ENCODE assay signal across 8 mouse cellular contexts in genomic region chr11:115714491-115714890, GRCm38 (mm10). TPM values are rescaled to one million over a fixed set of nuclear protein-coding genes. Genes with fewer than 3 reads are reported as not detected.
DNase-seq lines count a peak whose midpoint lies in the region; ATAC-seq and TF ChIP-seq lines count a peak whose summit lies in the region.

No protein-coding gene starts in this region.

- TF ChIP-seq CTCF in midbrain, postnatal 0 days (IDR thresholded peaks at IDR 0.05): peak; percentile 70
- TF ChIP-seq CTCF in kidney, postnatal 0 days (IDR thresholded peaks at IDR 0.05; ENCODE audit: low read depth): peak; percentile 76

- ATAC-seq in cerebellum, adult (ENCODE audit: insufficient number of reproducible peaks, low FRiP score, low TSS enrichment): no peak; the same call in 1 of the 2 replicates
- no peak for ATAC-seq in midbrain, postnatal 0 days (ENCODE audit: low FRiP score)
- no peak for ATAC-seq in midbrain, embryonic 16.5 days
- ATAC-seq in kidney, postnatal 0 days (replicated peaks; ENCODE audit: low FRiP score, low read depth): no peak

- no peaks in the 10 kb centered on the region for H3K9me3 ChIP-seq in midbrain, postnatal 0 days (ENCODE audit: low read length)
- no peaks in the 10 kb centered on the region for H3K9me3 ChIP-seq in midbrain, embryonic 16.5 days (replicated peaks; ENCODE audit: control insufficient read depth, low read length, poor library complexity, severe bottlenecking)
- no peaks in the 10 kb centered on the region for H3K9me3 ChIP-seq in kidney, postnatal 0 days (replicated peaks; ENCODE audit: low read length)

- no peak overlapping the region for H3K9ac ChIP-seq in midbrain, postnatal 0 days (replicated peaks; ENCODE audit: low read length, poor library complexity, severe bottlenecking)
- no peak overlapping the region for H3K9ac ChIP-seq in midbrain, embryonic 16.5 days (ENCODE audit: low read depth, low read length)
- H3K9ac ChIP-seq in kidney, postnatal 0 days (ENCODE audit: low read depth, low read length): no peak overlapping the region

- H3K27ac ChIP-seq in midbrain, postnatal 0 days (ENCODE audit: low read depth, low read length): no peak overlapping the region
- H3K27ac ChIP-seq in midbrain, embryonic 16.5 days (ENCODE audit: low read length): no peak overlapping the region
- no peak overlapping the region for H3K27ac ChIP-seq in kidney, postnatal 0 days

- peak; percentile 62 for DNase-seq in cerebellum, adult 11 months
- DNase-seq in midbrain, postnatal 0 days (ENCODE audit: low spot score): peak; percentile 41
- DNase-seq in cerebellum, adult 8-10 months: peak; percentile 74
- DNase-seq in kidney, postnatal 0 days (ENCODE audit: low spot score): peak; percentile 57
- DNase-seq in lung, postnatal 4 days: peak; percentile 42 to 77
- DNase-seq in thymus, postnatal 10 days (ENCODE audit: low spot score in 2 of 2): peak; percentile 28 to 54

- H3K36me3 ChIP-seq in midbrain, postnatal 0 days (ENCODE audit: insufficient read depth, low read length): no peaks in the 10 kb centered on the region
- no peaks in the 10 kb centered on the region for H3K36me3 ChIP-seq in midbrain, embryonic 16.5 days (ENCODE audit: control insufficient read depth, insufficient read depth, low read length)
- H3K36me3 ChIP-seq in kidney, postnatal 0 days (ENCODE audit: insufficient read depth, low read length): no peaks in the 10 kb centered on the region

- H3K4me2 ChIP-seq in midbrain, postnatal 0 days (ENCODE audit: low read depth, low read length, poor library complexity, severe bottlenecking): no peak overlapping the region
- H3K4me2 ChIP-seq in midbrain, embryonic 16.5 days (ENCODE audit: low read length): no peak overlapping the region
- H3K4me2 ChIP-seq in kidney, postnatal 0 days (ENCODE audit: low read length): no peak overlapping the region

- no peak overlapping the region for H3K4me3 ChIP-seq in midbrain, postnatal 0 days (ENCODE audit: low read depth, low read length)
- H3K4me3 ChIP-seq in midbrain, embryonic 16.5 days (ENCODE audit: low read depth, low read length): no peak overlapping the region
- no peak overlapping the region for H3K4me3 ChIP-seq in kidney, postnatal 0 days (replicated peaks; ENCODE audit: low read depth, low read length)

- no peaks in the 10 kb centered on the region for H3K4me1 ChIP-seq in midbrain, postnatal 0 days (ENCODE audit: insufficient read depth, low read length)
- peaks cover 9% of the 10 kb centered on the region for H3K4me1 ChIP-seq in midbrain, embryonic 16.5 days (ENCODE audit: control insufficient read depth, insufficient read depth, low read length)
- no peaks in the 10 kb centered on the region for H3K4me1 ChIP-seq in kidney, postnatal 0 days (replicated peaks; ENCODE audit: insufficient read depth, low read length)

- 7% methylated on average over 7 of the region's 7 CpGs for WGBS in midbrain, postnatal 0 days
- WGBS in midbrain, embryonic 16.5 days: 10% methylated on average over 5 of the region's 7 CpGs
- WGBS in kidney, postnatal 0 days: 10% methylated on average over 6 of the region's 7 CpGs

- H3K27me3 ChIP-seq in midbrain, postnatal 0 days (ENCODE audit: insufficient read depth, low read length): no peaks in the 10 kb centered on the region
- no peaks in the 10 kb centered on the region for H3K27me3 ChIP-seq in midbrain, embryonic 16.5 days (ENCODE audit: control insufficient read depth, insufficient read depth, low read depth, low read length)
- no peaks in the 10 kb centered on the region for H3K27me3 ChIP-seq in kidney, postnatal 0 days (ENCODE audit: insufficient read depth, low read length)

RNA-seq across cellular contexts. Expression of gene Grb2, which starts 6.1 kb away (rescaled TPM):
- 85.8 and 87.0 TPM in 2 replicates for total RNA-seq in midbrain, postnatal 0 days (2014; rRNA removed)
- 153 and 158 TPM in 2 replicates for polyA plus RNA-seq in midbrain, postnatal 0 days (2015; fragmentation: Nextera tagmentation; extraction: Ambion mirVana)
- polyA plus RNA-seq in midbrain, embryonic 16.5 days (2015; fragmentation: Nextera tagmentation; extraction: Ambion mirVana): 177 and 196 TPM in 2 replicates
- polyA plus RNA-seq in kidney, postnatal 0 days (2015; fragmentation: Nextera tagmentation; extraction: Ambion mirVana): 69.9 and 72.8 TPM in 2 replicates

RNA-seq across cellular contexts. Expression of gene Tmem94, which starts 50.7 kb away (rescaled TPM):
- total RNA-seq in midbrain, postnatal 0 days (2014; rRNA removed): 26.5 and 32.7 TPM in 2 replicates
- 14.6 and 15.9 TPM in 2 replicates for polyA plus RNA-seq in midbrain, postnatal 0 days (2015; fragmentation: Nextera tagmentation; extraction: Ambion mirVana)
- polyA plus RNA-seq in midbrain, embryonic 16.5 days (2015; fragmentation: Nextera tagmentation; extraction: Ambion mirVana): 25.1 and 25.6 TPM in 2 replicates
- polyA plus RNA-seq in kidney, postnatal 0 days (2015; fragmentation: Nextera tagmentation; extraction: Ambion mirVana): 19.6 TPM in 2 replicates
